Mouse (Mus musculus) forebrain, embryonic 16.5 days (tissue): Measurements from ENCODE around the gene 5730409E04Rik. TPM values are rescaled to one million over a fixed set of nuclear protein-coding genes. Genes with fewer than 3 reads are reported as not detected.

Experiments
- ATAC-seq: fragments of 200-750 bp; cut with Nextera tagmentation; 2 replicates; pipeline ENCODE4 v1.8.0; 2017; ENCODE audit warnings: mild to moderate bottlenecking, moderate library complexity
- H3K27ac ChIP-seq: fragments of 300-500 bp; sonication (generic); 2 replicates; pipeline ENCODE4 v1.5.1; 2014; ENCODE audit warnings: low read length, control low read depth
- H3K27me3 ChIP-seq: fragments of 300-500 bp; sonication (generic); replicated peaks from 2 replicates; pipeline ENCODE4 v1.6.1; 2014; ENCODE audit warnings: low read length; ENCODE audit not compliant: control insufficient read depth, insufficient read depth
- H3K36me3 ChIP-seq: fragments of 300-500 bp; sonication (generic); 2 replicates; pipeline ENCODE4 v1.6.1; 2014; ENCODE audit not compliant: control insufficient read depth, insufficient read depth
- H3K4me1 ChIP-seq: fragments of 300-500 bp; sonication (generic); replicated peaks from 2 replicates; pipeline ENCODE4 v1.6.1; 2014; ENCODE audit warnings: low read length; ENCODE audit not compliant: control insufficient read depth, insufficient read depth
- H3K4me2 ChIP-seq: fragments of 300-500 bp; sonication (generic); 2 replicates; pipeline ENCODE4 v1.6.1; 2014; ENCODE audit warnings: mild to moderate bottlenecking, low read length, control low read depth
- H3K4me3 ChIP-seq: fragments of 300-500 bp; sonication (generic); replicated peaks from 2 replicates; pipeline ENCODE4 v1.5.1; 2014; ENCODE audit warnings: mild to moderate bottlenecking, low read length, control low read depth
- H3K9ac ChIP-seq: fragments of 300-500 bp; sonication (generic); replicated peaks from 2 replicates; pipeline ENCODE4 v1.6.1; 2014; ENCODE audit warnings: low read depth, low read length, control low read depth
- H3K9me3 ChIP-seq: fragments of 300-500 bp; sonication (generic); 2 replicates; pipeline ENCODE4 v1.6.1; 2016; ENCODE audit warnings: low read length; ENCODE audit not compliant: control insufficient read depth
- WGBS: fragments of 180-500 bp; shearing (Covaris S2); extraction: QIAGEN DNeasy Blood & Tissue Kit; methylation state at CpG from one replicate; pipeline ENCODE4 v1.1.7; 2014; 5-methylcytosine and 5-hydroxymethylcytosine counted together
- polyA plus RNA-seq: library from polyadenylated mRNA; unstranded; fragments of >200 nt; fragmentation: Nextera tagmentation; extraction: Ambion mirVana; gene quantifications from 2 replicates; pipeline ENCODE4 v1.2.1, GENCODE M21; 2015

Gene 5730409E04Rik
- 3.9 and 4.6 TPM in 2 replicates for polyA plus RNA-seq

GRCm38 (mm10) chr4:126609606-126610181, at the start of gene 5730409E04Rik:
TSS of gene 5730409E04Rik (plus strand) at chr4:126609818.
- H3K4me3 ChIP-seq: peak within 1 kb of the TSS; percentile 49
- no peaks in the 10 kb centered on the region for H3K36me3 ChIP-seq
- peak; percentile 91 for ATAC-seq
- H3K9ac ChIP-seq: peak within 1 kb of the TSS; percentile 79
- peaks cover 6% of the 10 kb centered on the region for H3K27me3 ChIP-seq
- peak within 1 kb of the TSS; percentile 84 for H3K4me2 ChIP-seq
- H3K9me3 ChIP-seq: no peaks in the 10 kb centered on the region
- peaks cover 3% of the 10 kb centered on the region for H3K4me1 ChIP-seq
- WGBS: under 1% methylated on average over 48 of the region's 48 CpGs
- H3K27ac ChIP-seq: no peak within 1 kb of the TSS

- Histone ChIP-seq H3K36me3 (no peaks in the 10 kb centered on the region), H3K9me3 (no peaks in the 10 kb centered on the region), H3K9ac (no peak overlapping the region), H3K27ac (no peak overlapping the region), H3K27me3 (no peaks in the 10 kb centered on the region), H3K4me1 (no peaks in the 10 kb centered on the region), H3K4me2 (no peak overlapping the region), H3K4me3 (no peak overlapping the region)
- no peak for ATAC-seq
- 90% methylated on average over 6 of the region's 6 CpGs for WGBS
Observed at GRCm38 (mm10) chr4:126563798-126564197, 45.8 kb upstream of the 5730409E04Rik start.

- H3K27me3 ChIP-seq: no peaks in the 10 kb centered on the region
- no peaks in the 10 kb centered on the region for H3K4me1 ChIP-seq
- WGBS: 94% methylated on average over 4 of the region's 4 CpGs
- H3K4me3 ChIP-seq: no peak overlapping the region
- no peak overlapping the region for H3K9ac ChIP-seq
- H3K36me3 ChIP-seq: no peaks in the 10 kb centered on the region
- no peaks in the 10 kb centered on the region for H3K9me3 ChIP-seq
- no peak overlapping the region for H3K27ac ChIP-seq
- ATAC-seq: no peak
- H3K4me2 ChIP-seq: no peak overlapping the region
Observed at GRCm38 (mm10) chr4:126567243-126567642, 42.4 kb upstream of the 5730409E04Rik start.

- Histone ChIP-seq H3K4me3 (no peak overlapping the region), H3K27me3 (no peaks in the 10 kb centered on the region), H3K9ac (no peak overlapping the region), H3K36me3 (peaks cover 7% of the 10 kb centered on the region), H3K4me2 (no peak overlapping the region), H3K27ac (no peak overlapping the region), H3K4me1 (no peaks in the 10 kb centered on the region), H3K9me3 (no peaks in the 10 kb centered on the region)
- ATAC-seq: no peak
- WGBS: 98% methylated on average over 3 of the region's 3 CpGs
Observed at GRCm38 (mm10) chr4:126569783-126570182, 39.8 kb upstream of the 5730409E04Rik start.

GRCm38 (mm10) chr4:126576281-126576680, 33.3 kb upstream of the 5730409E04Rik start:
- 91% methylated on average over 5 of the region's 5 CpGs for WGBS
- peaks cover 14% of the 10 kb centered on the region for H3K36me3 ChIP-seq
- H3K9me3 ChIP-seq: no peaks in the 10 kb centered on the region
- no peaks in the 10 kb centered on the region for H3K27me3 ChIP-seq
- ATAC-seq: no peak
- no peak overlapping the region for H3K9ac ChIP-seq
- H3K27ac ChIP-seq: no peak overlapping the region
- no peak overlapping the region for H3K4me2 ChIP-seq
- H3K4me1 ChIP-seq: no peaks in the 10 kb centered on the region
- H3K4me3 ChIP-seq: no peak overlapping the region

GRCm38 (mm10) chr4:126577920-126578319, 31.7 kb upstream of the 5730409E04Rik start:
- 92% methylated on average over 3 of the region's 3 CpGs for WGBS
- Histone ChIP-seq H3K9me3 (no peaks in the 10 kb centered on the region), H3K4me3 (no peak overlapping the region), H3K27ac (no peak overlapping the region), H3K4me1 (no peaks in the 10 kb centered on the region), H3K9ac (no peak overlapping the region), H3K36me3 (peaks cover 14% of the 10 kb centered on the region), H3K27me3 (no peaks in the 10 kb centered on the region), H3K4me2 (no peak overlapping the region)
- ATAC-seq: no peak

- ATAC-seq: no peak
- no peak overlapping the region for H3K9ac ChIP-seq
- peaks cover 11% of the 10 kb centered on the region for H3K36me3 ChIP-seq
- H3K4me1 ChIP-seq: no peaks in the 10 kb centered on the region
- H3K9me3 ChIP-seq: no peaks in the 10 kb centered on the region
- no peak overlapping the region for H3K4me3 ChIP-seq
- no peak overlapping the region for H3K27ac ChIP-seq
- no peak overlapping the region for H3K4me2 ChIP-seq
- no peaks in the 10 kb centered on the region for H3K27me3 ChIP-seq
- 80% methylated on average over 2 of the region's 2 CpGs for WGBS
Observed at GRCm38 (mm10) chr4:126579077-126579476, 30.5 kb upstream of the 5730409E04Rik start.

GRCm38 (mm10) chr4:126585739-126586138, 23.9 kb upstream of the 5730409E04Rik start:
- H3K36me3 ChIP-seq: peaks cover 5% of the 10 kb centered on the region; the same call in 1 of the 2 replicates
- H3K4me3 ChIP-seq: no peak overlapping the region
- no peaks in the 10 kb centered on the region for H3K4me1 ChIP-seq
- H3K9ac ChIP-seq: no peak overlapping the region
- H3K4me2 ChIP-seq: no peak overlapping the region
- no peaks in the 10 kb centered on the region for H3K9me3 ChIP-seq
- no peak for ATAC-seq
- H3K27me3 ChIP-seq: no peaks in the 10 kb centered on the region
- 93% methylated on average over 13 of the region's 13 CpGs for WGBS
- no peak overlapping the region for H3K27ac ChIP-seq

GRCm38 (mm10) chr4:126592039-126592438, 17.6 kb upstream of the 5730409E04Rik start:
- Histone ChIP-seq H3K27ac (no peak overlapping the region), H3K4me1 (no peaks in the 10 kb centered on the region), H3K4me2 (no peak overlapping the region), H3K27me3 (no peaks in the 10 kb centered on the region), H3K9me3 (no peaks in the 10 kb centered on the region), H3K4me3 (no peak overlapping the region), H3K36me3 (0 out of 2 replicates have a peak, but pooled peaks cover under 1% of the 10 kb centered on the region), H3K9ac (no peak overlapping the region)
- ATAC-seq: no peak
- 85% methylated on average over 6 of the region's 6 CpGs for WGBS
